Mouse (Mus musculus): ENCODE measurements around the gene Wdr25.

Wdr25 gene

DNA sequence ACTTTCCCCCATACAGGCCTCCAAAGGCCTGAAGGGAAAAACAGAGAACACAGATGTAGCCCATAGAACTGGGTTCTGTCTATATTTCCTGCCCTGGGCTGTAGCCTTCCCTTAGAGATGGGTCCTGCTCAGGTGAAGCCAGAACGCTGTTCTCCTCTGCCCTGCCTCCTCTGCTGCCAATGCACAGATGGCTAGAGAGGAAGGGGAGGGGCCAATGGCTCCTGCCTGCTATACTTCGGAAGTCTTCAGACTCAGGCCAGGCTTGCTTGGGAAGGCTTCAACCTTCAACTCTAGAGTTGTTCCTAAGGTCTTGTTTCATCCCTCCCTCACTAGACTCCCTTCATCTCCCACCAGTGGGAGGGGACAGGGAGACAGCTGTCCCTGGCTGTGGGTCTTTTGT, 176.3 kb downstream of the Wdr25 start:
- DNase-seq, result no peak

DNA sequence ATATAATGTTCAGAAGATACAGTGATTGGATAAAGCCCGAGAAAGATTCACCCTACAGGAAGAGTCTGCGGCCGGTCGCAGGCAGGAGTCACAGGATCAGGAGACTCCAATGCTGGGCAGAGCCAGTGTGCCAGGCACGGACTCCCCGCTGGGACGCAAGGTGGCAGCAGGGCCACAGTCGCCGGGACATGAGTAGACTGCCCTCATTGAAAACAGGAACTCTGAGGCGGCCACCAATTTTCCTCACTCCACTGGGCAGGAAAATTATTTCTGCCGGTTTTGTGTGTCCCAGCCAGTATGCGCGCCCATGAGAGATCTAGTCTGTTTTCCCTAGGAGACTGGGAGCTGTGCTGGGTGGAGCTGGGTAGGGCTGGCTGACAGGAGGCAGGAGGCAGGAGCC, 177.8 kb downstream of the Wdr25 start:
- peak; percentile 19 to 55 for DNase-seq

DNA sequence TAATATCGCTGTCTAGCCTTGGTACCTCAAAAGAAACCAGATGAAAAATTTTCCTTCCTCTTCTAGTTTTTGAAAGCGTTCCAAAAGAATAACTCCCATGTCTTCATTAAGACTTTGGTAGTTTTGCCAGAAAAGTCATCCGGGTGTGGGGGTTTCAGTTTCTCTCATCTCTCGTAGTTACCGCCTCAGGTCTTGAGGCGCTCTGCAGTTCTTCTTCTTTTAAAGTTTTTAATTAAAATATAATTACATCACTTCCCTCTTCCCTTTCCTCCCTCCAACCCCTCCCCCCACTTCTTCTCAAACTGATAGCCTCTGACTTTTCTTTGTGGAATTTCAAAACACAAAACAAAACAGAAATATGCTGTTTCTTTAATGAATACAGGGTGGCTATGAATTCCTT, 180.7 kb downstream of the Wdr25 start:
- no peak for DNase-seq

DNA sequence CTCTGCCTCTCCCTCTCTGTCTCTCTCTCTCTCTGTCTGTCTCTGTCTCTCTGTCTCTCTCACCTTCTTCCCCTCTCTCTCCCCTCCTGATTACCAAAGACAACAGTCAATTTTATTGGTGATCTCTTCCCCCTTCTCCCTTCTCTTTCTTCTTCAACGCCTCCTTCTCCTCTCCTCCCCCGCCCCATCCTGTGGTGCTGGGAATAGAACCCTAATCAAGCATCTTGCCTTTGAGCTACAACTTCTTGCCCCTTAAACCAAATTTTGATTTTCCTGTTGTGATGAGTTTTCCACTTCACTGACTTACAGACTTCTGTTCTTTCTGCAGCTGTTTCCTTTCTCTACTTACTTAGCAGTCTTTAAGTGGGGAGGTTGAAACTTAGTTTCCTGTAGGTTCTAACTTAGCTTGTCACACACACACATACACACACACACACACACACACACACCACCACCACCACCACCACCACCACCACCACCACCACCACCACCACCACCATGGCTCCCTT, 181.4 kb downstream of the Wdr25 start:
- no peak for DNase-seq

DNA sequence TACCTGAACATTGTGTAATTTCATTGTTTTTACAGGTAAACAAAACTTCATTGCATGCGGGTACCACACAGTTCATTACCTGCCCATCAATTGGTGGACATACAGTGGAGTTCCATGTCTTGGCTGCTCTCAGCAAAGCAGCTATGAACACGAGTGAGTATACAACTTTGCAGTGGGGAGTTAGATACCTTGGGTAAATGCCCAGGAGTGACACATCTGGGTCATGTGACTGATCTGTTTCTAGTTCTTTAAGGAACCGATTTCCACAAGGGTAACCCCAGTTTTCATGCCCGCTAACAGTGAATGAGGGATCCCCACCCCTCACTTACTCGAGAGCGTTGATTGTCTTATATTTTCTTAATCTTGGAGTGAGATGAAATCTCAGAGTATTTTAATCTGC, 183.6 kb downstream of the Wdr25 start:
- DNase-seq, result no peak
